Mouse (Mus musculus) small intestine, adult 2 months (tissue): ENCODE results near the gene Dnm1. TPM values are rescaled to one million over a fixed set of nuclear protein-coding genes. Genes with fewer than 3 reads are reported as not detected.

Source experiments
- H3K27ac ChIP-seq: fragments of 200-500 bp; 2 replicates; pipeline ENCODE4 v1.5.1; 2012; ENCODE audit warnings: low read depth, low read length, control low read depth, inconsistent platforms; ENCODE audit not compliant: insufficient read depth
- H3K27me3 ChIP-seq: fragments of 200-500 bp; 2 replicates; pipeline ENCODE4 v1.6.1; 2012; ENCODE audit warnings: mild to moderate bottlenecking, moderate library complexity, low read length, inconsistent platforms; ENCODE audit not compliant: control insufficient read depth, insufficient read depth
- H3K36me3 ChIP-seq: fragments of 200-500 bp; 2 replicates; pipeline ENCODE4 v1.6.1; 2012; ENCODE audit warnings: mild to moderate bottlenecking, low read length, control low read depth, inconsistent platforms; ENCODE audit not compliant: control insufficient read depth, insufficient read depth
- H3K4me1 ChIP-seq: fragments of 200-500 bp; 2 replicates; pipeline ENCODE4 v1.6.1; 2012; ENCODE audit warnings: low read length, inconsistent platforms, mixed read lengths; ENCODE audit not compliant: control insufficient read depth, insufficient read depth, insufficient read length
- H3K4me3 ChIP-seq: fragments of 200-500 bp; 2 replicates; pipeline ENCODE4 v1.5.1; 2012; ENCODE audit warnings: low read depth, mild to moderate bottlenecking, control low read depth, inconsistent platforms, low read length, moderate library complexity
- CTCF ChIP-seq: fragments of 200-500 bp; IDR thresholded peaks from 2 replicates; pipeline ENCODE4 v1.5.1; 2012; ENCODE audit warnings: low read depth, mild to moderate bottlenecking, control low read depth, inconsistent platforms, low read length, moderate library complexity, mixed read lengths; ENCODE audit not compliant: insufficient replicate concordance, insufficient read length; ENCODE audit errors: extremely low read depth
- POLR2A ChIP-seq: fragments of 200-500 bp; IDR thresholded peaks from 2 replicates; pipeline ENCODE4 v1.6.1; 2012; ENCODE audit warnings: low read depth, mild to moderate bottlenecking, control low read depth, inconsistent platforms, low read length, moderate library complexity
- WGBS: fragments of 180-500 bp; shearing (Covaris S2); methylation state at CpG from one replicate; pipeline ENCODE4 v1.1.7; 2018; 5-methylcytosine and 5-hydroxymethylcytosine counted together
- polyA plus RNA-seq: library from polyadenylated mRNA; depleted of rRNA; stranded (reverse); fragments of >200 nt; gene quantifications from 2 replicates; pipeline ENCODE4 v1.2.3, GENCODE M21; 2012

Gene Dnm1
- polyA plus RNA-seq, 1 experiment, result 480 TPM

GRCm38 (mm10) chr2:32344598-32345321, 8.4 kb downstream of the Dnm1 start:
- WGBS, result 82% methylated on average over 14 of the region's 14 CpGs
- TF ChIP-seq POLR2A (no peak), CTCF (no peak)
- peaks cover 3% of the 10 kb centered on the region; the same call in 1 of the 2 replicates for H3K36me3 ChIP-seq
- H3K4me3 ChIP-seq, result no peak overlapping the region
- no peaks in the 10 kb centered on the region for H3K4me1 ChIP-seq
- H3K27ac ChIP-seq, result no peak overlapping the region
- no peaks in the 10 kb centered on the region for H3K27me3 ChIP-seq

- Histone ChIP-seq H3K27ac (no peak overlapping the region), H3K4me1 (no peaks in the 10 kb centered on the region), H3K36me3 (peaks cover 3% of the 10 kb centered on the region; the same call in 1 of the 2 replicates), H3K4me3 (no peak overlapping the region), H3K27me3 (no peaks in the 10 kb centered on the region)
- WGBS, result 86% methylated on average over 10 of the region's 10 CpGs
- TF ChIP-seq POLR2A, result no peak
- TF ChIP-seq CTCF, result no peak
These were observed 9.1 kb downstream of the Dnm1 start for GRCm38 (mm10) chr2:32344056-32344455.

DNA sequence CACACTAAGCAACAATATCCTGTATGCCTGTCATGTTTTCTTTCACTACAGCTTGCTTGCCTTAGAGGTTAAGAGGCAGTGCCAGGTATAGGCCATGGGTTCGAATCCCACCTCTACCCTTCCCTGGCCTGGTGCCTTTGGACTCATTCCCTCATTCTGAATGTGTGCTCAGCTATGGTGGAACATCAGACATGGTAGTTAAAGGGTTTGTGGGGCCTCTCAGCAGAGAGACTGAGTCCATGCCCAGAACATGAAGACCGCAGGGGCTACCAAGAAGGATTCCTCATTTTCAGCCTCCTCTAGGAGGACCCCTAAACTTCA, 9.8 kb downstream of the Dnm1 start:
- Histone ChIP-seq H3K4me3 (no peak overlapping the region), H3K27ac (peak overlapping the region; percentile 41; the same call in 1 of the 2 replicates), H3K36me3 (peaks cover 3% of the 10 kb centered on the region; the same call in 1 of the 2 replicates), H3K4me1 (no peaks in the 10 kb centered on the region), H3K27me3 (no peaks in the 10 kb centered on the region)
- 97% methylated on average over 2 of the region's 2 CpGs for WGBS
- TF ChIP-seq CTCF (no peak), POLR2A (no peak)

DNA sequence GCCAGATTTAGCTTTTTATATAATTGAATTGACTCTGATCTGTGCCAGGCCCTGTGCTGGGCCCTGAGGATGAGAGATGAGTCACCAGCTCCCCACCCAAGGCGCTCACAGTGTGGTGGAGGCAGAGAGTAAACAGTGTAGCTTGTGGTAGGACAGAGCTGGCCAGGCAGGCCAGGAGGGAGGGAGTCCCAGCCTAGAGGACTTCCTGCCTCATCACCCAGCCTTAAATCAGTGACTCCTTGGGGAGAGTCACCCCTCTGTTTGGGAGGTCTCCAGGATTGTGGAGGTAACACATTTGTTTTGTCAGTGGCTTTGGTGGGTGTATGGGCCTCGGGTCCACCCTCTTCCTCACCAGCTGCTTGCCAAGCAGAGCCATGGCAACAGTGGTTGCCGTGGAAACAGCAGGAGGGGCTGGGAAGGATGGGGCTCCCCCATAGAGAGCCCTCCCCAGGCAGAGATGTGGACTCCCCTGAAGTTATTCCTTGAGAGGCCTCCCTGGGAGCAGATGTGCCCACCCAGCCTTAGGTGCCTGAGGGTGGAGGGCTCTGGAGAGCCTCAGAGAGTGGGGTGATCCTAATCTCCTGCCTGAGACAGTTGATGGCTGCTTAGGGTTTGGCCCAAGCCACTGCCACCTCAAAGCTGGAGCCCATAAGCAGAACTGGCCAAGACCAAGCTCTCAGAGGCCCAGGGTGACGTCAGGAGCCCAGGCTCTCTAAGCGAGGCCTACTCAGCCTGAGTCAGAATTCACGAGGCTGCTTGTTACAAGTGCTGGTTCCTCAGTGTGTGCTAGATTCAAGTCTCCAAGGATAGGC, 10.4 kb downstream of the Dnm1 start:
- Histone ChIP-seq H3K27ac (peak overlapping the region; percentile 41; the same call in 1 of the 2 replicates), H3K4me3 (no peak overlapping the region), H3K4me1 (no peaks in the 10 kb centered on the region), H3K36me3 (peaks cover 7% of the 10 kb centered on the region; the same call in 1 of the 2 replicates), H3K27me3 (no peaks in the 10 kb centered on the region)
- TF ChIP-seq CTCF (no peak), POLR2A (no peak)
- 69% methylated on average over 6 of the region's 6 CpGs for WGBS

- no peaks in the 10 kb centered on the region for H3K27me3 ChIP-seq
- no peak overlapping the region for H3K27ac ChIP-seq
- H3K36me3 ChIP-seq, result peaks cover 10% of the 10 kb centered on the region
- TF ChIP-seq CTCF (no peak), POLR2A (no peak)
- WGBS, result 92% methylated on average over 4 of the region's 4 CpGs
- H3K4me3 ChIP-seq, result no peak overlapping the region
- no peaks in the 10 kb centered on the region for H3K4me1 ChIP-seq
These were observed 11.1 kb downstream of the Dnm1 start for GRCm38 (mm10) chr2:32342039-32342438.

DNA sequence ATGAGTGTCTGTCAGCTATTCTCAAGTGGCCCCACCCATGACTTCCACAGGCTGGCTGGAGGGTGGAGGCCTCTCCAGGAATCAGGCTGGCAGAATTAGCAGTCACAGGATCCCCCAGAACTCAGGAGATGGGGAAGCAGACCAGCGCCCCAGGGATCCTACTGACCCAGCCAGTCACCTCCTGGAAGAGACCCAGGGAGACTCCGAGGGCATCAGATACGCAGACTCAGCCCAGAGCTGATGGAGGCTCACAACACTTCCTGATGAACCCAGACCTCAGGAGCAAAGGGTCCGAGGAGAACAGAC, 11.6 kb downstream of the Dnm1 start:
- no peaks in the 10 kb centered on the region for H3K27me3 ChIP-seq
- no peak overlapping the region for H3K4me3 ChIP-seq
- H3K4me1 ChIP-seq, result no peaks in the 10 kb centered on the region
- no peak overlapping the region for H3K27ac ChIP-seq
- 90% methylated on average over 4 of the region's 4 CpGs for WGBS
- peaks cover 8% of the 10 kb centered on the region for H3K36me3 ChIP-seq
- no peak for TF ChIP-seq POLR2A
- TF ChIP-seq CTCF, result no peak
